Mouse (Mus musculus): ENCODE results near the gene Dct. TPM values are rescaled to one million over a fixed set of nuclear protein-coding genes. Genes with fewer than 3 reads are reported as not detected.

The Dct gene
- polyA plus RNA-seq (2012; rRNA removed), result 0.64 and 0.98 TPM in 2 replicates

GRCm38 (mm10) chr14:118051975-118052630 lies at the start of gene Dct:
Dct (minus strand) TSS chr14:118052244.
- no peak within 1 kb of the TSS for H3K4me3 ChIP-seq (replicated peaks; ENCODE audit: insufficient read depth, low read depth, low read length)
- no peaks in the 10 kb centered on the region for H3K4me1 ChIP-seq (ENCODE audit: control insufficient read depth, insufficient read depth, low read length)
- no peaks in the 10 kb centered on the region; the same call in 1 of the 2 replicates for H3K27me3 ChIP-seq (ENCODE audit: control insufficient read depth, insufficient read depth, low read length)
- no peak for DNase-seq
- 32% methylated on average over 12 of the region's 13 CpGs for WGBS
- H3K27ac ChIP-seq (ENCODE audit: insufficient read depth, low read length), result no peak within 1 kb of the TSS
- TF ChIP-seq POLR2A (IDR thresholded peaks at IDR 0.05; ENCODE audit: borderline replicate concordance, insufficient read depth, low read length) (no peak), CTCF (IDR thresholded peaks at IDR 0.05; ENCODE audit: borderline replicate concordance, insufficient read depth, low read depth, low read length) (no peak)

GRCm38 (mm10) chr14:118101227-118101990 lies 49.4 kb upstream of the Dct start:
- Histone ChIP-seq H3K4me3 (replicated peaks; ENCODE audit: insufficient read depth, low read depth, low read length) (no peak overlapping the region), H3K4me1 (ENCODE audit: control insufficient read depth, insufficient read depth, low read length) (no peaks in the 10 kb centered on the region), H3K27ac (ENCODE audit: insufficient read depth, low read length) (no peak overlapping the region), H3K27me3 (ENCODE audit: control insufficient read depth, insufficient read depth, low read length) (no peaks in the 10 kb centered on the region)
- no peak for DNase-seq
- WGBS, result 85% methylated on average over 14 of the region's 14 CpGs
- TF ChIP-seq POLR2A (IDR thresholded peaks at IDR 0.05; ENCODE audit: borderline replicate concordance, insufficient read depth, low read length), result no peak
- no peak for TF ChIP-seq CTCF (IDR thresholded peaks at IDR 0.05; ENCODE audit: borderline replicate concordance, insufficient read depth, low read depth, low read length)

GRCm38 (mm10) chr14:118098265-118098664 lies 46.2 kb upstream of the Dct start:
- DNase-seq, result no peak
- WGBS, result 72% methylated on average over 2 of the region's 2 CpGs
- Histone ChIP-seq H3K27me3 (ENCODE audit: control insufficient read depth, insufficient read depth, low read length) (no peaks in the 10 kb centered on the region), H3K4me1 (ENCODE audit: control insufficient read depth, insufficient read depth, low read length) (no peaks in the 10 kb centered on the region), H3K4me3 (replicated peaks; ENCODE audit: insufficient read depth, low read depth, low read length) (no peak overlapping the region), H3K27ac (ENCODE audit: insufficient read depth, low read length) (no peak overlapping the region)
- TF ChIP-seq POLR2A (IDR thresholded peaks at IDR 0.05; ENCODE audit: borderline replicate concordance, insufficient read depth, low read length) (no peak), CTCF (IDR thresholded peaks at IDR 0.05; ENCODE audit: borderline replicate concordance, insufficient read depth, low read depth, low read length) (no peak)

GRCm38 (mm10) chr14:118089806-118090392 lies 37.9 kb upstream of the Dct start:
- 2% methylated on average over 18 of the region's 18 CpGs for WGBS
- TF ChIP-seq CTCF (IDR thresholded peaks at IDR 0.05; ENCODE audit: borderline replicate concordance, insufficient read depth, low read depth, low read length), result no peak
- no peak for TF ChIP-seq POLR2A (IDR thresholded peaks at IDR 0.05; ENCODE audit: borderline replicate concordance, insufficient read depth, low read length)
- H3K4me3 ChIP-seq (replicated peaks; ENCODE audit: insufficient read depth, low read depth, low read length), result peak overlapping the region; percentile 79
- H3K4me1 ChIP-seq (ENCODE audit: control insufficient read depth, insufficient read depth, low read length), result no peaks in the 10 kb centered on the region
- H3K27me3 ChIP-seq (ENCODE audit: control insufficient read depth, insufficient read depth, low read length), result no peaks in the 10 kb centered on the region; the same call in 1 of the 2 replicates
- DNase-seq, result no peak
- no peak overlapping the region for H3K27ac ChIP-seq (ENCODE audit: insufficient read depth, low read length)

GRCm38 (mm10) chr14:118089215-118089805 lies 37.3 kb upstream of the Dct start:
- H3K4me1 ChIP-seq (ENCODE audit: control insufficient read depth, insufficient read depth, low read length), result no peaks in the 10 kb centered on the region
- no peak overlapping the region for H3K27ac ChIP-seq (ENCODE audit: insufficient read depth, low read length)
- peak; percentile 85 to 87 for DNase-seq
- WGBS, result under 1% methylated on average over 44 of the region's 44 CpGs
- H3K4me3 ChIP-seq (replicated peaks; ENCODE audit: insufficient read depth, low read depth, low read length), result peak overlapping the region; percentile 79
- TF ChIP-seq POLR2A (IDR thresholded peaks at IDR 0.05; ENCODE audit: borderline replicate concordance, insufficient read depth, low read length) (no peak), CTCF (IDR thresholded peaks at IDR 0.05; ENCODE audit: borderline replicate concordance, insufficient read depth, low read depth, low read length) (no peak)
- H3K27me3 ChIP-seq (ENCODE audit: control insufficient read depth, insufficient read depth, low read length), result no peaks in the 10 kb centered on the region; the same call in 1 of the 2 replicates

- no peak for DNase-seq
- TF ChIP-seq POLR2A (IDR thresholded peaks at IDR 0.05; ENCODE audit: borderline replicate concordance, insufficient read depth, low read length) (no peak), CTCF (IDR thresholded peaks at IDR 0.05; ENCODE audit: borderline replicate concordance, insufficient read depth, low read depth, low read length) (no peak)
- H3K4me1 ChIP-seq (ENCODE audit: control insufficient read depth, insufficient read depth, low read length), result no peaks in the 10 kb centered on the region
- 6% methylated on average over 22 of the region's 22 CpGs for WGBS
- H3K27me3 ChIP-seq (ENCODE audit: control insufficient read depth, insufficient read depth, low read length), result no peaks in the 10 kb centered on the region; the same call in 1 of the 2 replicates
- peak overlapping the region; percentile 79 for H3K4me3 ChIP-seq (replicated peaks; ENCODE audit: insufficient read depth, low read depth, low read length)
- H3K27ac ChIP-seq (ENCODE audit: insufficient read depth, low read length), result no peak overlapping the region
These were observed 36.6 kb upstream of the Dct start for GRCm38 (mm10) chr14:118088437-118089207.
